In the genomic region with DNA sequence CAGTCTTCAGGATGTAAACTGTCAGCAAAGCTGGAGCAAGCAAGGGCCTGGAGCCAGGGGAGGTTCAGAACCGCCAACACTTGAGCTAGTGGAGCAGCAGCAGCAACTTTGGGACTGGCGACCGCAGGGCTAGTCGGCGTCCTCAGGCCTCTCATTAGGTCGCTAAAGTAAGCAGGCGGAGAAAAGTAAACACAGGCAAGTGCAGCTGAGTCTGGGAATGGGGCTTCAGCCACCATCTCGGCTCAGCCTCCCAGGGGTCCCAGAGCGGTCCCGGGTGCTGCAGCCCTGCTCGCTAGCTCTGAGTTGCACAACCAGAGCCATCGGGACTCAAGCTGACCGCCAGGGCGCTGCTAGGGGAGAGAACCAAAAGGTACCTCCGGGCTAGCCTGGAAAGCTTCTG, we compare ENCODE assay signal across 8 mouse cellular contexts. TPM values are rescaled to one million over a fixed set of nuclear protein-coding genes. Genes with fewer than 3 reads are reported as not detected.
DNase-seq lines count a peak whose midpoint lies in the region; ATAC-seq and TF ChIP-seq lines count a peak whose summit lies in the region.

No protein-coding gene starts in this region.

- H3K9me3 ChIP-seq in ES-E14 (ENCODE audit: control insufficient read depth, insufficient read depth, low read depth, low read length) = no peaks in the 10 kb centered on the region
- no peaks in the 10 kb centered on the region for H3K9me3 ChIP-seq in embryonic facial prominence, embryonic 14.5 days (ENCODE audit: control insufficient read depth, low read length)
- H3K9me3 ChIP-seq in heart, embryonic 15.5 days (replicated peaks) = no peaks in the 10 kb centered on the region
- H3K9me3 ChIP-seq in lung, postnatal 0 days (ENCODE audit: low read length) = no peaks in the 10 kb centered on the region

- peak; percentile 49 for TF ChIP-seq CTCF in lung, postnatal 0 days (IDR thresholded peaks at IDR 0.05)

- peak overlapping the region; percentile 54 for H3K4me2 ChIP-seq in embryonic facial prominence, embryonic 14.5 days (ENCODE audit: low read depth, low read length)
- H3K4me2 ChIP-seq in heart, embryonic 15.5 days = peak overlapping the region; percentile 61
- peak overlapping the region; percentile 50 for H3K4me2 ChIP-seq in lung, postnatal 0 days (replicated peaks; ENCODE audit: low read depth, low read length)

- WGBS in embryonic facial prominence, embryonic 14.5 days = 24% methylated on average over 15 of the region's 15 CpGs
- 8% methylated on average over 15 of the region's 15 CpGs for WGBS in heart, embryonic 15.5 days
- WGBS in lung, postnatal 0 days = 3% methylated on average over 15 of the region's 15 CpGs

- H3K27me3 ChIP-seq in embryonic facial prominence, embryonic 14.5 days (replicated peaks; ENCODE audit: control insufficient read depth, insufficient read depth, low read length) = peaks cover 3% of the 10 kb centered on the region
- H3K27me3 ChIP-seq in heart, embryonic 15.5 days = no peaks in the 10 kb centered on the region
- H3K27me3 ChIP-seq in lung, postnatal 0 days (replicated peaks; ENCODE audit: insufficient read depth, low read length) = no peaks in the 10 kb centered on the region

- no peak for TF ChIP-seq EP300 in lung, postnatal 0 days (IDR thresholded peaks at IDR 0.05)

- H3K9ac ChIP-seq in ES-E14 (ENCODE audit: insufficient read depth, low read depth, low read length, poor library complexity, severe bottlenecking) = peak overlapping the region; percentile 51
- H3K9ac ChIP-seq in embryonic facial prominence, embryonic 14.5 days (ENCODE audit: low read depth, low read length) = peak overlapping the region; percentile 64
- peak overlapping the region; percentile 64 for H3K9ac ChIP-seq in heart, embryonic 15.5 days
- no peak overlapping the region for H3K9ac ChIP-seq in lung, postnatal 0 days (replicated peaks; ENCODE audit: low read depth)

- no peaks in the 10 kb centered on the region for H3K36me3 ChIP-seq in ES-E14 (ENCODE audit: control insufficient read depth, insufficient read depth, low read length, poor library complexity, severe bottlenecking)
- no peaks in the 10 kb centered on the region for H3K36me3 ChIP-seq in embryonic facial prominence, embryonic 14.5 days (ENCODE audit: control insufficient read depth, insufficient read depth, low read length)
- H3K36me3 ChIP-seq in heart, embryonic 15.5 days = no peaks in the 10 kb centered on the region
- H3K36me3 ChIP-seq in lung, postnatal 0 days (ENCODE audit: insufficient read depth, low read length) = no peaks in the 10 kb centered on the region

- no peak for ATAC-seq in embryonic facial prominence, embryonic 14.5 days (ENCODE audit: low read depth)
- 0 out of 2 replicates have a peak, but pooled peaks have one; percentile 49 for ATAC-seq in heart, embryonic 15.5 days (replicated peaks; ENCODE audit: insufficient number of reproducible peaks, insufficient read depth, low FRiP score, low read depth)
- peak; percentile 28 for ATAC-seq in lung, postnatal 0 days
- ATAC-seq in activated CD4-positive, CD25-positive, alpha-beta regulatory T cell, adult 4 months = no peak

- DNase-seq in ES-E14 (ENCODE audit: low read depth, low spot score) = no peak
- DNase-seq in adrenal gland, postnatal 25 days = peak; percentile 28
- DNase-seq in embryonic facial prominence, embryonic 14.5 days (ENCODE audit: low spot score) = peak; percentile 34
- peak; percentile 53 for DNase-seq in kidney, postnatal 10 days
- peak; percentile 58 for DNase-seq in lung, postnatal 0 days (ENCODE audit: low spot score)
- peak; percentile 16 for DNase-seq in skeletal muscle tissue, adult 2 months (ENCODE audit: low read depth, low spot score)

- H3K4me3 ChIP-seq in ES-E14 (ENCODE audit: insufficient read depth in 1 of 2, low read depth in 1 of 2, low read length in 2 of 2, poor library complexity in 1 of 2, severe bottlenecking in 1 of 2) = peak overlapping the region; percentile 70 to 84
- H3K4me3 ChIP-seq in embryonic facial prominence, embryonic 14.5 days (ENCODE audit: low read depth, low read length) = peak overlapping the region; percentile 50
- peak overlapping the region; percentile 64 for H3K4me3 ChIP-seq in heart, embryonic 15.5 days
- H3K4me3 ChIP-seq in lung, postnatal 0 days (ENCODE audit: low read depth, low read length) = peak overlapping the region; percentile 55

- in situ Hi-C loops in ES-E14 (cut with MboI; ENCODE audit: low sequenced_read_pairs in 2 of 2, unreplicated experiment in 2 of 2) = no loop called here

- H3K27ac ChIP-seq in ES-E14 (ENCODE audit: insufficient read depth, low read depth, low read length, poor library complexity, severe bottlenecking) = no peak overlapping the region
- H3K27ac ChIP-seq in embryonic facial prominence, embryonic 14.5 days (replicated peaks; ENCODE audit: low read depth, low read length) = peak overlapping the region; percentile 86
- peak overlapping the region; percentile 88 for H3K27ac ChIP-seq in heart, embryonic 15.5 days
- peak overlapping the region; percentile 92 for H3K27ac ChIP-seq in lung, postnatal 0 days (ENCODE audit: low read length)

- no peaks in the 10 kb centered on the region for H3K4me1 ChIP-seq in ES-E14 (ENCODE audit: control insufficient read depth in 2 of 2, insufficient read depth in 2 of 2, low read length in 2 of 2, poor library complexity in 1 of 2)
- H3K4me1 ChIP-seq in embryonic facial prominence, embryonic 14.5 days (ENCODE audit: control insufficient read depth, insufficient read depth, low read length) = no peaks in the 10 kb centered on the region
- H3K4me1 ChIP-seq in heart, embryonic 15.5 days (replicated peaks) = 0 out of 2 replicates have a peak, but pooled peaks cover 3% of the 10 kb centered on the region
- no peaks in the 10 kb centered on the region for H3K4me1 ChIP-seq in lung, postnatal 0 days (ENCODE audit: insufficient read depth, low read depth, low read length)

TF ChIP-seq in ES-E14, 5 proteins besides CTCF, POLR2A, EP300 and RAD21:
- no peak for TF ChIP-seq CHD2 (IDR thresholded peaks at IDR 0.05; ENCODE audit: low read depth, low read length)
- no peak for TF ChIP-seq MAFK (IDR thresholded peaks at IDR 0.05; ENCODE audit: insufficient read depth, low read depth, low read length)
- no peak for TF ChIP-seq ZNF384 (IDR thresholded peaks at IDR 0.05; ENCODE audit: low read depth, low read length)
- TF ChIP-seq HCFC1 (IDR thresholded peaks at IDR 0.05; ENCODE audit: borderline replicate concordance, insufficient read depth, low read length) = no peak
- TF ChIP-seq ZC3H11A (IDR thresholded peaks at IDR 0.05; ENCODE audit: borderline replicate concordance, low read depth, low read length) = no peak

RNA-seq across cellular contexts. Expression of a gene that starts 1.2 kb away (rescaled TPM):
- 10.8 and 29.3 TPM in 2 replicates for total RNA-seq in ES-E14 (2012; rRNA removed)
- total RNA-seq in adrenal gland, postnatal 25 days (2021) = 64.5 and 65.4 TPM in 2 replicates
- 117 and 123 TPM in 2 replicates for polyA plus RNA-seq in embryonic facial prominence, embryonic 14.5 days (2014; fragmentation: Nextera tagmentation; extraction: Ambion mirVana)
- 68.2 and 74.1 TPM in 2 replicates for polyA plus RNA-seq in heart, embryonic 15.5 days (2015; fragmentation: Nextera tagmentation; extraction: Ambion mirVana)
- 150 and 182 TPM in 2 replicates for polyA plus RNA-seq in lung, postnatal 0 days (2015; fragmentation: Nextera tagmentation; extraction: Ambion mirVana)
- polyA plus RNA-seq in activated CD4-positive, CD25-positive, alpha-beta regulatory T cell, adult 4 months (2017; shearing (Covaris generic)) = 1 to 10 TPM; 1.6 to 3.3 TPM

Comparison
In these comparisons a context has a peak if more than half of its experiments do, and no peak if none do; other contexts are left out.
1. ATAC-seq: peak in heart, embryonic 15.5 days (single experiment) and lung, postnatal 0 days (single experiment); none in embryonic facial prominence, embryonic 14.5 days (single experiment) and activated CD4-positive, CD25-positive, alpha-beta regulatory T cell, adult 4 months (single experiment).
2. RNA of a gene that starts 1.2 kb away (polyA plus RNA-seq): 150 to 182 TPM in lung, postnatal 0 days, 117 to 123 TPM in embryonic facial prominence, embryonic 14.5 days and 68.2 to 74.1 TPM in heart, embryonic 15.5 days; 1.6 to 3.3 TPM in activated CD4-positive, CD25-positive, alpha-beta regulatory T cell, adult 4 months; every median in the first group is over 10 times any median in the second.
3. Peak in every context shown above with its lines, with median percentiles within 50 percentile points of each other: H3K4me3 ChIP-seq and H3K4me2 ChIP-seq.